Mouse (Mus musculus): Measurements from ENCODE around the gene Csde1. TPM values are rescaled to one million over a fixed set of nuclear protein-coding genes. Genes with fewer than 3 reads are reported as not detected.

The Csde1 gene
- total RNA-seq, 2 experiments from 2014 or later, result 307 to 342 TPM

DNA sequence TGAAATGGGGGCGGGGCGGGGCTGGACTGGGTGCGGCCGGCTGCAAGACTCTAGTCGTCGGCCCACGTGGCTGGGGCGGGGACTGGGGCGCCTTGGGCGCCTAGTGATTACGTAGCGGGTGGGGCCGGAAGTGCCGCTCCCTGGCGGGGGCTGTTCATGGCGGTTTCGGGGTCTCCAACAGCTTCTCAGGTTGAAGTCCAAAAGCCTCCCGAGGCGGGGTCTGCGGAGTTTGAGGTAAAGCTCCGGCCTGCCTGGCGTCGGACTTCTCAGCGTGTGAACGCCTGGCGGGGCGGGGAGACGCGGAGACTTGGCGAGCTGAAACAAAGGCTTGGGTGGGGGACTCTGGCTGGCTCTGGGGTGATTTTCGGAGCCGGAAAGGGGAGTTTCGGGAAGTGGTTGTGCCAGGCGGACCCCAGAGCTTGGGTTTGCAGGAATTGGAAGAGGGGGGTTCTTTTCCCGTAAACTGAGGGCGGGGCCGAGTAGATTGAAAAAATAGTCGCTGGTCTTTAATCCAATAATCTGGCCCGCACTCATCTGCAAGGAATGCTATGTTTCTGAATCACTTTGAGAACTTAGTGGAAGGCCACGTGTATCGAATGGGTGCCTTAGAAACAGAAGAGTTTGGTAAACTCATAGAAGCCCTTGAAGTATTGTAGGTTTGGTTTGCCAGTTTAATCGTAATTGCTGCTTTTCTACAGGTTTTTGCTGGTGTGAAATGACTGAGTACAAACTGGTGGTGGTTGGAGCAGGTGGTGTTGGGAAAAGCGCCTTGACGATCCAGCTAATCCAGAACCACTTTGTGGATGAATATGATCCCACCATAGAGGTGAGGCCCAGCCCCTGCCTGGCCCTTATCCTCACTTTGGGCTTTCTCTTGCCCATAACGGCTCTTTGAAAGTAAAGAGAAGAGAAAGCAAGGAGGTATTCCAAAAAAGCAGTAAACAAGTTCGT is 38.3 kb downstream of the Csde1 start, which contains the start of gene Nras:
Gene Nras, plus strand, starts transcription at position 79 of the 951 bp plus-strand sequence.
- peak; percentile 99 for DNase-seq

DNA sequence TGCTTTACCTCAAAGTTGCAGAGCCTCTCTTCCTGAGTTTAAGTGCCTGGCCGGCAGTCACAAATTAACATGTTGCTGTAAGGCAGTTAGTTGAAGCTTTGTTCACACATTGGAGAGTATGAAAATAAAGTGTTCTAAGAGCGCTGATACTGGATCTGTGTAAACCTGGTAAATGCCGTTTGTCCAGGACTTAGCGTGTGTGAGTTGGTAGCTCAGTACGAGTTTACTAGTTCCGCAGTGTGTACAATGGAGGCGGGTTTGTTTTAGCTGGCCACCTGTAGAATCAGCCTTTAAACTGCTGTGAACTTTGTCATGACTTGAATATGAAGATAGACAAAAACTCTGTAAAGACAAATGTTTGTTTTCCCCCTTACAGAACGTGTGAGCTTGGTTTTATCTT is 46.7 kb downstream of the Csde1 start:
- no peak for DNase-seq

DNA sequence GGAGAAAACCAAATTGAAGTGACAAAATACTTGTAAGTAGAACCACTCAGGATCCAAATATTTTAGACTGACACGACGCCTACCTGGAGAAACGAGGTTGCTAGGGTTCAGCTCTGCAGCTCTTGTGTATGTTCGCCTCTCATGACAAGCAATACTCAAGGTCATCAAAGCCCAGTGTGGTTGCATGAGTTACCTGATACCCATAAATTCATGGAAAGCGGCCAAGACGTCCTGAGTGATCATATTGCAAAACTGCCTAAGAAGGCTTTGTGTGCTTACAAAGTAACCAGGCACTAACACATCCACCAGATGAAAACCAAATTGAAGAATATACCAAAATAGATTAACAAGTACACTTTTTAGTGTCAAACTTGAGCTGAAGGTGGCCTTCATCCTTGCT is 48.7 kb downstream of the Csde1 start:
- no peak for DNase-seq

DNA sequence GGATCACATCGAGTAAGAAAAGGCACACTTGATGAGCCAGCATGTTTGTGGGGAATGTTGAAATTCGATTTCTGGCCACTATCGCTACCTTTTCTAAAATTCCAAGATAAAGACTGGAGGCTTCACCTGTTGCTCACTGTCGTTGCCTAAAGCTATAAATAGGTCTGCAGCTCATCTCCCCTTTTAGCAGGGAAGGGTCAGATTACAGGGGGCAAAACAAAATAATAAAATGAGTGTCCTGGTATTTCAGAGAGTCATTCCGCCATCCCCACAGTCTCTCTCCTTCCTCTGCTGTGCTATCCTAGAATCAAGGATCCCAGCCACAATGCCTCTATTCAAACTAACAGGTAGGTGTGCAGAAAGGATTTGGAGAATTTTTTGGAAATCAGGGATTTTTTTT is 53.5 kb downstream of the Csde1 start, which contains the start of gene Ampd1:
Gene Ampd1, plus strand, starts transcription at position 244 of the 400 bp plus-strand sequence.
- DNase-seq, result no peak

DNA sequence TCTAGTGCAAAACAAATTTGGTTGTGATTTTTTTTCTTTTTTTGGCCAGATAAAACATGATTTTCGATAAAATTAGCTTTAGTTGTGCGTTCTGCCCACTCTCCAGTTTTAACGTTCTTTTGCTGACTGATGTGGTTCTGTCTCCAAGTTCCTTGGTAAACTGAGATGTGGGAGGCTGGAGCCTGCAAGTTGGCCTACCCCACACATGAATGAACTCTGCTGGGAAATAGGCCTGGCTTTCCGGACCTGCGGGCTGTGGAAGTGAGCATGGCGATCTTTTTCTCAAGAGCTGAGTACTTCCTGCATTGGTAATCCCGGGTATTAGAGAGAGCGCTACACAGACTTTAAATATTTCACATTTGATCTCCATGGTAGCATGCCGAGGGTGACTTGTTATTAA is 55.6 kb downstream of the Csde1 start:
- no peak for DNase-seq

DNA sequence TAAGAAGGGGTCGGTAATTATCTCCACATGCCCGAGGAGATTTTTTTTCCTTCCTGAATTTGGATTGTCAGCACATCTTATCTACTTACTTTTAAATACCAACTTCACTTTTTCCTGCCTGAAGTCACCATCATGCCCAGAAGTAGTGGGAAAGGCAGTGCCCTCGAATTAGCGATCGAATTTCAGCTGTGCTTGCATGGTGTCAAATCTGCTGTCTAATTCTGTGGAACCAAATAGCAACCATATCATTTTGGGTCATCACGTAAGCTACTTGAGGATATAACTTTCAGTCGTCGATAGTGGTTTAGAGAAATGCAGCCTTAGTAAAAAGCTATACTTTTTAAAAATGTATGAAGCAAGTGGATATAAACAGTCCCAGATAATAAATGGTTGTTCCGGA is 56.2 kb downstream of the Csde1 start:
- DNase-seq, result no peak

DNA sequence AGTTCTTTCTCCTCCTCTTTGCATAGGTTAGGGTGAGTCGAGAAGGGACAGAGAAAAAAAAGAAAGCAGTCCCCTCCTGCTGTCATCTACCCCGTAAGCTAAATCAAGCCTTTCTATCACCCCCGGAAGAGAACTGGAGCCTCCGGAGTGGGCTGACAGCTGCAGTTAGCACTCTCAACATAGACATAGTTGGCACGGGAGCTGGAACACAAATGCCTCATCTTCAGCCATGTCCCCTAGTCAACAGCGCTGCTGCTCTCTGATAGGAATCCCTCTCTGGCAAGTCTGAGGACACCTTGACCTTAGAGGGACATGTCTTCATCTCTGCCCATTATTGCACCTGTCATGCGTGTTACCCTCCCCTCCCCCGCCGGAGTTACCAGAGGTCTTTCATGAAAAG is 59.1 kb downstream of the Csde1 start:
- DNase-seq, result no peak

DNA sequence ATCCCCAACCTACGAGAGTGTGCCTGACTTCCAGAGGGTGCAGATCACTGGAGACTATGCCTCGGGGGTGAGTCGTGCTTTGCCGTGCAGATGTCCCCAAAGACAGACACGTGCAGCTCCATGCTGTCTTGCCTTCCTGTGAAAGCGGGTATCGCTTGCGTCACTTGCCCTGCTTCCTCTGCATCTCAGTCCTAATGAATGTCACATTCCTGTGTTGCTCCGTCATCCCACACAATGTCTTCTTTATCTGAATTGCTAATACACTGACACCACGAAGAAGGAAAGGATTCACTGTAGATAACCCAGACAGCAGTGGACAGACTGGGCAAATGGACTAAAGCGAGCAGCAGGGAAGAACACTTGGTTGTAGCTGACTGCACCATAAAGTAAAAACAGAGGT is 60.8 kb downstream of the Csde1 start:
- no peak for DNase-seq

DNA sequence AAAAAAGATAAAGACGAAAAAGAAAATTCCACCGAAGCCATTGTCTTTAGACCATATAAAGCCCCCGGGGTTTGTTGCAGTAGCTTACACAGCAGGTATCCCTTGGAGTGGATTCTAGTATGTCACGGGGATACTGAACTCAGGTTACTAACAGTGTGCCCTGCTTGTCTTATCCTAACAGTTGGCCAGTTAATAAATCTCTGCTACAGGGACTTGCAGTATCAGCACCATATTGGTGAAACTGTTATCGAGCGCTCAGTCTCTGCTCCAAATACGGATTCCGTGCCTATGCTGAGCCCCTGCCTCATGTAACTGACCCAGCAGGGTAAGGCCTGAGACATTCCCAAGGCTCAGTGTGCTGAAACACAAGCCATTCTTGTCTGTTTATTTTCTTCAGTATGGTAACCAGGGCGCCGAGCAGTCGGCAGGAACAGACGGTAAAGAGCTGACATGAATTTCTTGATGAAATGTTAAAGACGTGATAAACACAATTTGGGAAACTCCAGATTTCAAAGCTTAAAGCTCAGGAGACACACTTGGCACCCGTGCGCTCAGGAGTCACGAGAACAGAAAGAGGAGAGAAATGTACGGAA is 61.7 kb downstream of the Csde1 start:
- DNase-seq, result no peak

DNA sequence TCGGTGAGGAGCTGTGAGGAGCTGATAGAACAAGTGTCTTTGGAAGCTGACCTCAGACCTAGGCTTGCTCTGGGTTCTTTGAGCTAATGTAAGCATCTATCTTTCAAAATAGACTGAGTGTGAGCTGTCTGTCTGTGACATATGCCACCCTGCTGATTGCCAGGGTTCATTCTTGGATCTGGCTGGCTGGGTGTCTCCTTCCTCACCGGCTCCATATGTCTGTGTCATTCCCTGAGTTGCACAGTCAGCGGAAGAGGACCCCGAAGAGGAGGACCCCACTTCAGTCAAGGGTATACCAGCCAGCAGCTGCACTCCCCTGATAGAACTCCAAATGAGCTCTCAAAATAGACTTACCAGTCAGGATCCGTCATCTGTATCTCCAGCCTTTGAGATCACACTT is 62.5 kb downstream of the Csde1 start:
- no peak for DNase-seq

DNA sequence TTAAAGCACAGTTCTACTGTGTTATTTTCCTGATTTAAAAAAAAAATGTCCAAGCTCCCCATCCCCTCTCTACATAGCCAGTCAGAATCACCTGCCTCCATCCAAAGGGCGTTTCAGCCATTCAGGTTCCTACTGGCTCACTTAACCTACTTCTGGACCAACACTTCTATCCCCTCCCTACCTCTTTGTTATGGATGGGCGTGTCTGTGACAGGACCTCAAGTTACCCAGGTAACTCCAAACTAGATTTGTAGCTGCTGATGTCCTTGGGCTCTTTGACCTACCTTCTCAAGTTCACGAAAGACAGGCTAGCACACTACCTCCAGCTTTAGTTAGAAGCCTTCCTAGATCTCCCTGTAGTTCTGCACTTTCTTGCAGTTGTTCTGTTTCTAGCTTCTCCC is 65.8 kb downstream of the Csde1 start:
- DNase-seq, result no peak

DNA sequence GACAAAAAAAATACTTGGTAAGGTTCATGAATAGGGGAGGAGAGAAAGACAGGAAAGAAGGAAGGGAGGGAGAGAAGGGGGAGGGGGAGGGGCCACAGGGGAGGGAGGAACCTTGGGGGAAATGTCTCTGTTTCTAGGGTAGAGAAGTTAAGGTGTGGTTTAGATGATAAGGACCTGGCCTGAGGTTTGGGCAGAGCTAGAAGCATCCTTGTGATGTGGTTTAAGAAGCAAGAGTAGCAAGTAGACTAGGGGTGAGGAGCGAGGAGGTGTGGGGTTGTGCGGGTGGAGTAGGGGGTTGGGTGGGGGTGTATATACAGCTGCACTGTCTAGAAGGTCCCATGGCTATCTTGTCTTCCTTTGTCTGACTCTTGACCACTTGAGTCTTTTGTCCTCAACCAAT is 71.5 kb downstream of the Csde1 start:
- no peak for DNase-seq

DNA sequence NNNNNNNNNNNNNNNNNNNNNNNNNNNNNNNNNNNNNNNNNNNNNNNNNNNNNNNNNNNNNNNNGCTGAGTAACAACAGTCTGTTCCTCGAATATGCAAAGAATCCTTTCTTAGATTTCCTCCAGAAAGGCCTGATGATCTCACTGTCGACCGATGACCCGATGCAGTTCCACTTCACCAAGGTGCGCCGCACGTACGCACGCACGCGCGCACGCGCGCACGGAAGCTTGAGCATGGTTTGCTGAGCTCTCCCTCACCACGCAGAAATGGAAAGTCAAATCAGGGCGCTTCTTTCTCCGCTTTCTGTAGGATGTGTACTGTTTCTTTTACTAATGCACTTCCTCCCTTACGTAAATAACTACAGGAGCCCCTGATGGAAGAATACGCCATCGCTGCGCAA is 78.4 kb downstream of the Csde1 start:
- no peak for DNase-seq

DNA sequence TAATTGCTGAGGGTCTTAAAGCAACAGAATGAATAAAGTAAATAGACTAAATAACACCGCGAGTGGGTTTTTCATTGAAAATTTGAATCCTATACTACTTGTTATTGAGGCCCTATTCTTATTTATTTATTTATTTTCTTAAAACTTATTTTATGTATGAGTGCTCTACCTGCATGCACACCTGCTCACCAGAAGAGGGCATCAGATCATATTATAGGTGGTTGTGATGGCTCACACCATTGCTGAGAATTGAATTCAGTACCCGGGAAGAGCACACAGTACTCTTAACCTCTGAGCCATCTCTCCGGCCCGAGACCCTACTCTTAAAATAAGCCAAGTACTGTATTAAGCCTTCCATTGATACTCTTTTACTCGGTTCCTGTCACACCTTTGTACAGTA is 79.4 kb downstream of the Csde1 start:
- DNase-seq, result no peak

DNA sequence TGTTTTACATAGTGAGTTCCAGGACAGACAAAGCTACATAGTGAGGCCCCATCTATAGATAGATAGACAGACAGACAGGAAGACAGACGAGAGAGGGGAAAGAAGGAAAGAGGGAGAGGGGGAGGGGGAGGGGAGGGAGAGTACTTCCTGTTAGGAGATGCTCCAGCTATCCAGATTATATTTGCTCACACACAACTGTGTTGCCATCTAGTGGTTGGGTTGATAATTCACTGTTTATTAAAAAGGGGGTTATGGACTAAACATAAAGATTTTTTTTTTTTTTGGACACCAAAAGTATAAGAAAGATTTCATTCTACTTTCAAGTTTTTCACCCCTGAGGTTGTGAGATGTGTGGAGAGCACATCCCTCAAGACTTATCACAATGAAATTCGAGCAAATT is 80.5 kb downstream of the Csde1 start:
- no peak for DNase-seq

DNA sequence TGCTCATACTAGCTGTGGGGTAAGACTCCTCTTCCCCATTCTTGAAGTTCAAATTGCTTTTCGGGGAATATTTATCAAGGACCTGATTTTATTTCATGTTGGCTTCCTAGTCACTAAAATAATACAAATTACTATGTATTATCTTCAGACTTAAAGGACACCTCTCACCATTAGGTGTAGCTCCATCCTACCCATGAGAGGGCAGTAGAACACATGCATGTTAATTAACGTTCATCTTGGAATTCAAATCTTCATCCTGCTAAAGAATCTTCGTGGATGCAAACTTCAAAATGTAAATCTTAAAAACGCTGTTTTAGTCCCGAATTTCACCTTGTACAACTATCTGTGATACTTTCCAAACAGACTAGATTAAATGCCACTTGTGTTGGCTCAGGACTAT is 81.0 kb downstream of the Csde1 start:
- no peak for DNase-seq

DNA sequence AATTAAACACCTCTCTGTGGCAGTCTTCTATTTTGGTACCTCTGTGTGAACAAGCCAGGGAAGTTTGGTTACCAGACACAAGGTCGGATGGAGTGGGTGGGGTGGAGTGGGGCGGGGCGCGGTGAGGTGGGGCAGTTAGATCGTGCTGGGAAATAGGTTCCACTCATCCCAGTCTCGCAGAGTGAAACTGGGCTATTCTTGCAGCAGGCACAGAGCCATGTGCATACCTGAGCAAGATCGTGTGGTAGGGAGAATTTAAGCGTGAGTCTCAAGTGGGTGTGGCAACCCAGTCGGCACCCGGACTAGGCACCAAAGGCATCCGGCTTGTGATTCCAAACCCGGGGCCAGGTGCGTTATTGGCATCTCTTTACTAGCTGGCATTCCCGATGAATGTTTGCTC is 81.7 kb downstream of the Csde1 start:
- DNase-seq, result peak; percentile 3

DNA sequence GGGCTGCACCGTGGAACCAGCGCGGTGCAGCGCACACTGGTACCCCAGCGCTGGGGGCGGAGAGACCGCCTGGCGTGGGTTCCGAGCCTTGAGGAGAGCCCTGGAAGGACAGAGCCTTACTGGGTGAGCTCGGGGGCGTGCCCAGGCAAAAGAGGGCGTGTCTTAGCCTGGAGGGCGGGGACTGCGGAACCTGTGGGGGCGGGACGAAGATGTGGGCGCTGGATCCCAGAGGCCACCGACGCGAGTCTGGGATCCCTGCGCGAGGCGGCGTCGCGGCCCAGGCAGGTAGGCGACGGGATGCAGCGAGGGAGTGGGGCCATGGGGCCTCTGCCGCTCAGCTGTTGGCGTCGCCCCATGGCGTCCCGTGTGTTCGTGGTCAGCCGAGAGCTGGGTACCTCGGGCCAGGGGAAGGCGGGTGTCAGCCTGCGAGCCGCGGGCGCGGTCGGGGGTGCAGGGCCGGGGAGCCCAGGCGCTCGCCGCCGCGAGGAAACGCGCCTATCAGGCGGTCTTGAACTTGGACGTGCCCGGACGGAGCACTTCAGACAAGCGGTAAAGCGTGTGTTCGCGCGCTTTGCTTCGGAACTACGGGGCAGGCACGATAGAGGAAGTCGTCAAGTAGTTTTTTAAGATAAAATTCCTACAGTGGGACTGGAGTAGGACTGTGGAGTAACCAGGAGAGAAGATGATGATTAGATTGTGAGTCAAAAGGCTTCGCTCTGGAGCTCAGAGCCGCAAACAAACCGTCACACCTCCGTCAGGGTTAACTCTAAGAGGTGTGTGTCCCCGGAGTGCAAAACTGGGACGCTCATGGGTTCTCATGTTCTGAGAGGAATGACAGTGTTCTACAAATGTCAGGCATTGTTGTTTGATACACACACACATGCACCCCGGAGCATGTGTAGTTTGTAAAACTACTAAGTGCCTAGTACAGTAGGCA is 82.5 kb downstream of the Csde1 start, which contains the start of gene Dennd2c:
Gene Dennd2c, plus strand, starts transcription at position 151 of the 937 bp plus-strand sequence.
- DNase-seq, result peak; percentile 98
